In the genomic region with DNA sequence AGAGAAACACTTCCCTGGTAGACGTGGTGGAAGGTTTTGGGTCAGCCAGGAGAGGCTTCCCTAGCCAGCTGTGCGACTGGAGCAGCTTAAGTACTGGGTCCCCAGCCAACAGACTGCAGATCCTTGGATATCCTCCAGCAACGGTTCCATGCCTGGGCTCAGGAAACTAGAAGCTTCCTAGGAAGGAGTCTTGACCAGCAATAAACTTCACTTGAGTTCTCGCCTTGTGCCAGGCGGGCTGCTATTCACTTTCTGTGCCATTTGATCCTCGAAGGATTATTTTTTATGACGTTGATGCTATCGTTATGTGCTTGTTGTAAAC, we compare ENCODE assay signal across 8 mouse cellular contexts. TPM values are rescaled to one million over a fixed set of nuclear protein-coding genes. Genes with fewer than 3 reads are reported as not detected.
DNase-seq lines count a peak whose midpoint lies in the region; ATAC-seq and TF ChIP-seq lines count a peak whose summit lies in the region.

No protein-coding gene starts in this region.

- H3K4me3 ChIP-seq in brown adipose tissue, adult 24 weeks (ENCODE audit: insufficient read depth, low read depth, low read length): peak overlapping the region; percentile 91; the same call in 1 of the 2 replicates
- H3K4me3 ChIP-seq in forebrain, embryonic 13.5 days: peak overlapping the region; percentile 55
- H3K4me3 ChIP-seq in midbrain, embryonic 10.5 days: peak overlapping the region; percentile 63
- H3K4me3 ChIP-seq in testis, adult 2 months (ENCODE audit: control insufficient read depth, low read depth, low read length): no peak overlapping the region

- TF ChIP-seq POLR2A in testis, adult 2 months (IDR thresholded peaks at IDR 0.05; ENCODE audit: control insufficient read depth, low read depth, low read length): no peak

- no peaks in the 10 kb centered on the region for H3K9me3 ChIP-seq in forebrain, embryonic 13.5 days (replicated peaks)
- H3K9me3 ChIP-seq in midbrain, embryonic 10.5 days (replicated peaks): no peaks in the 10 kb centered on the region

- H3K4me2 ChIP-seq in forebrain, embryonic 13.5 days: peak overlapping the region; percentile 55

- no peak overlapping the region for H3K27ac ChIP-seq in brown adipose tissue, adult 24 weeks (replicated peaks; ENCODE audit: low read depth, low read length)
- H3K27ac ChIP-seq in forebrain, embryonic 13.5 days: no peak overlapping the region
- H3K27ac ChIP-seq in midbrain, embryonic 10.5 days (replicated peaks): peak overlapping the region; percentile 83
- peak overlapping the region; percentile 49; the same call in 1 of the 2 replicates for H3K27ac ChIP-seq in testis, adult 2 months (ENCODE audit: control insufficient read depth, insufficient read depth, low read depth, low read length)

- peak; percentile 50 for ATAC-seq in frontal cortex, adult (ENCODE audit: low TSS enrichment)
- ATAC-seq in forebrain, embryonic 13.5 days: peak; percentile 25

- no peak for DNase-seq in frontal cortex, postnatal 14 days (ENCODE audit: low spot score in 2 of 2)
- peak; percentile 67 for DNase-seq in heart, postnatal 4 days
- peak; percentile 5 to 22 for DNase-seq in left cerebral cortex, postnatal 14 days (ENCODE audit: low spot score in 2 of 2)
- DNase-seq in midbrain, embryonic 10.5 days (ENCODE audit: low spot score): no peak

- intact Hi-C loops in left cerebral cortex, postnatal 14 days (cut with DNase I): no loop called here

- WGBS in forebrain, embryonic 13.5 days: 49% methylated on average over 8 of the region's 8 CpGs
- 54% methylated on average over 8 of the region's 8 CpGs for WGBS in midbrain, embryonic 10.5 days

- H3K36me3 ChIP-seq in forebrain, embryonic 13.5 days (ENCODE audit: poor library complexity, severe bottlenecking): no peaks in the 10 kb centered on the region
- peaks cover 12% of the 10 kb centered on the region; the same call in 1 of the 2 replicates for H3K36me3 ChIP-seq in midbrain, embryonic 10.5 days
- H3K36me3 ChIP-seq in testis, adult 2 months (ENCODE audit: control insufficient read depth, insufficient read depth, low read length): no peaks in the 10 kb centered on the region

- H3K4me1 ChIP-seq in brown adipose tissue, adult 24 weeks (ENCODE audit: control insufficient read depth, insufficient read depth, insufficient read length, low read length): no peaks in the 10 kb centered on the region
- no peaks in the 10 kb centered on the region for H3K4me1 ChIP-seq in forebrain, embryonic 13.5 days
- H3K4me1 ChIP-seq in midbrain, embryonic 10.5 days: peaks cover 4% of the 10 kb centered on the region
- H3K4me1 ChIP-seq in testis, adult 2 months (ENCODE audit: control insufficient read depth, insufficient read depth, low read length): no peaks in the 10 kb centered on the region; the same call in none of the 2 replicates

- 0 out of 2 replicates have a peak overlapping the region, but pooled peaks have one; percentile 68 for H3K9ac ChIP-seq in forebrain, embryonic 13.5 days

- H3K27me3 ChIP-seq in forebrain, embryonic 13.5 days: no peaks in the 10 kb centered on the region
- no peaks in the 10 kb centered on the region for H3K27me3 ChIP-seq in midbrain, embryonic 10.5 days (ENCODE audit: low read depth, poor library complexity, severe bottlenecking)
- no peaks in the 10 kb centered on the region for H3K27me3 ChIP-seq in testis, adult 2 months (ENCODE audit: control insufficient read depth, insufficient read depth, low read length)

- no peak for TF ChIP-seq CTCF in testis, adult 2 months (IDR thresholded peaks at IDR 0.05; ENCODE audit: control insufficient read depth, insufficient read depth, insufficient replicate concordance, low read depth, low read length)

RNA-seq across cellular contexts. Expression of gene Zfp449, which starts 0.7 kb away (rescaled TPM):
- 2.7 and 2.8 TPM in 2 replicates for polyA plus RNA-seq in brown adipose tissue, adult 24 weeks (2012; ENCODE audit: insufficient read depth, insufficient read length, missing spikeins)
- polyA plus RNA-seq in forebrain, embryonic 13.5 days (2015; fragmentation: Nextera tagmentation; extraction: Ambion mirVana): 3.9 and 4.5 TPM in 2 replicates
- 1 to 10 TPM; 5.5 to 6.1 TPM for total RNA-seq in heart, postnatal 4 days (2021)
- total RNA-seq in left cerebral cortex, postnatal 14 days (2021): 1 to 10 TPM; 2.9 to 3.6 TPM
- polyA plus RNA-seq in midbrain, embryonic 10.5 days (2016; fragmentation: Nextera tagmentation; extraction: Ambion mirVana): 6.5 and 7.4 TPM in 2 replicates
- 0.45 and 0.75 TPM in 2 replicates for polyA plus RNA-seq in testis, adult 2 months (2012; rRNA removed)

RNA-seq across cellular contexts. Expression of gene Smim10l2a, which starts 27.5 kb away (rescaled TPM):
- polyA plus RNA-seq in brown adipose tissue, adult 24 weeks (2012; ENCODE audit: insufficient read depth, insufficient read length, missing spikeins): 0.46 TPM in 1 of 2 replicates, not detected in the other
- polyA plus RNA-seq in forebrain, embryonic 13.5 days (2015; fragmentation: Nextera tagmentation; extraction: Ambion mirVana): 6.3 and 9.0 TPM in 2 replicates
- total RNA-seq in heart, postnatal 4 days (2021): under 1 TPM; 0.61 to 0.91 TPM
- total RNA-seq in left cerebral cortex, postnatal 14 days (2021): 10 to 100 TPM; 31.6 to 33.0 TPM
- polyA plus RNA-seq in midbrain, embryonic 10.5 days (2016; fragmentation: Nextera tagmentation; extraction: Ambion mirVana): 3.3 and 4.4 TPM in 2 replicates
- 8.1 and 8.9 TPM in 2 replicates for polyA plus RNA-seq in testis, adult 2 months (2012; rRNA removed)

Comparison
In these comparisons a context has a peak if more than half of its experiments do, and no peak if none do; other contexts are left out.
1. DNase-seq: peak in heart, postnatal 4 days (single experiment) and left cerebral cortex, postnatal 14 days (2 of 2); none in frontal cortex, postnatal 14 days (0 of 2) and midbrain, embryonic 10.5 days (single experiment).
2. H3K27ac ChIP-seq: peak in midbrain, embryonic 10.5 days (single experiment) and testis, adult 2 months (single experiment); none in brown adipose tissue, adult 24 weeks (single experiment) and forebrain, embryonic 13.5 days (single experiment).